Mouse (Mus musculus): ENCODE results near the gene Mad2l1bp. TPM values are rescaled to one million over a fixed set of nuclear protein-coding genes. Genes with fewer than 3 reads are reported as not detected.

Gene Mad2l1bp
- polyA plus RNA-seq, 1 experiment, result 26.8 TPM

- H3K27me3 ChIP-seq (ENCODE audit: control insufficient read depth, insufficient read depth, insufficient read length), result no peaks in the 10 kb centered on the region
- no peaks in the 10 kb centered on the region for H3K36me3 ChIP-seq (ENCODE audit: control insufficient read depth, insufficient read depth)
- peaks cover 28% of the 10 kb centered on the region for H3K79me2 ChIP-seq (ENCODE audit: control insufficient read depth, insufficient read depth)
- TF ChIP-seq POLR2AphosphoS2 (IDR thresholded peaks at IDR 0.05; ENCODE audit: insufficient read length, low read depth) (no peak), REST (IDR thresholded peaks at IDR 0.05; ENCODE audit: insufficient read depth, insufficient read length) (no peak), MYOG (IDR thresholded peaks at IDR 0.05; ENCODE audit: control insufficient read depth in 1 of 3, insufficient read depth in 1 of 3, insufficient read length in 2 of 3, low read depth in 2 of 3) (no peak), E2F4 (IDR thresholded peaks at IDR 0.05; ENCODE audit: insufficient read depth) (no peak), SRF (IDR thresholded peaks at IDR 0.05; ENCODE audit: control insufficient read depth, insufficient read length, low read depth) (no peak), MYOD1 (IDR thresholded peaks at IDR 0.05; ENCODE audit: control insufficient read depth in 1 of 3, insufficient read length in 2 of 3, low read depth in 2 of 3) (no peak)
- no peak overlapping the region for H3K4me3 ChIP-seq
- no peak overlapping the region for H3K4me2 ChIP-seq (ENCODE audit: low read depth)
- no peak overlapping the region for H3ac ChIP-seq (ENCODE audit: control insufficient read depth, insufficient read length)
These were observed 37.2 kb downstream of the Mad2l1bp start for GRCm38 (mm10) chr17:46116138-46116537.

- H3K4me2 ChIP-seq (ENCODE audit: low read depth), result no peak overlapping the region
- no peaks in the 10 kb centered on the region for H3K27me3 ChIP-seq (ENCODE audit: control insufficient read depth, insufficient read depth, insufficient read length)
- no peak overlapping the region for H3ac ChIP-seq (ENCODE audit: control insufficient read depth, insufficient read length)
- H3K36me3 ChIP-seq (ENCODE audit: control insufficient read depth, insufficient read depth), result no peaks in the 10 kb centered on the region
- no peak for TF ChIP-seq TCF12 (IDR thresholded peaks at IDR 0.05; ENCODE audit: insufficient read depth, poor library complexity, severe bottlenecking)
- no peak for TF ChIP-seq CEBPB (IDR thresholded peaks at IDR 0.05; ENCODE audit: insufficient read depth, poor library complexity, severe bottlenecking)
- TF ChIP-seq USF1 (IDR thresholded peaks at IDR 0.05; ENCODE audit: low read depth), result no peak
- TF ChIP-seq MAX (IDR thresholded peaks at IDR 0.05; ENCODE audit: low read depth), result no peak
- TF ChIP-seq REST (IDR thresholded peaks at IDR 0.05; ENCODE audit: insufficient read depth, insufficient read length), result no peak
- TF ChIP-seq MYOD1 (IDR thresholded peaks at IDR 0.05; ENCODE audit: control insufficient read depth in 1 of 3, insufficient read length in 2 of 3, low read depth in 2 of 3), result no peak
- TF ChIP-seq POLR2AphosphoS2 (IDR thresholded peaks at IDR 0.05; ENCODE audit: insufficient read length, low read depth), result no peak
- no peak for TF ChIP-seq POLR2A (IDR thresholded peaks at IDR 0.05; ENCODE audit: insufficient read length, low read depth)
- TF ChIP-seq MYOG (IDR thresholded peaks at IDR 0.05; ENCODE audit: control insufficient read depth in 1 of 3, insufficient read depth in 1 of 3, insufficient read length in 2 of 3, low read depth in 2 of 3), result no peak
- no peak for TF ChIP-seq TCF3 (IDR thresholded peaks at IDR 0.05; ENCODE audit: insufficient read length, low read depth)
- no peak overlapping the region for H3K4me3 ChIP-seq
- H3K79me2 ChIP-seq (ENCODE audit: control insufficient read depth, insufficient read depth), result peaks cover 29% of the 10 kb centered on the region
These were observed 37.9 kb downstream of the Mad2l1bp start for GRCm38 (mm10) chr17:46115489-46115888.

- no peak within 1 kb of the TSS for H3ac ChIP-seq (ENCODE audit: control insufficient read depth, insufficient read length)
- TF ChIP-seq CEBPB (IDR thresholded peaks at IDR 0.05; ENCODE audit: insufficient read depth, poor library complexity, severe bottlenecking) (no peak), POLR2AphosphoS2 (IDR thresholded peaks at IDR 0.05; ENCODE audit: insufficient read length, low read depth) (peak; percentile 86), MYOD1 (IDR thresholded peaks at IDR 0.05; ENCODE audit: control insufficient read depth in 1 of 3, insufficient read length in 2 of 3, low read depth in 2 of 3) (peak in 2 of 3 experiments; percentile 26 to 66), MAX (IDR thresholded peaks at IDR 0.05; ENCODE audit: low read depth) (peak; percentile 6), POLR2A (IDR thresholded peaks at IDR 0.05; ENCODE audit: insufficient read length, low read depth) (peak; percentile 87), MYOG (IDR thresholded peaks at IDR 0.05; ENCODE audit: control insufficient read depth in 1 of 3, insufficient read depth in 1 of 3, insufficient read length in 2 of 3, low read depth in 2 of 3) (peak in 2 of 3 experiments; percentile 43 to 61), TCF3 (IDR thresholded peaks at IDR 0.05; ENCODE audit: insufficient read length, low read depth) (no peak), USF1 (IDR thresholded peaks at IDR 0.05; ENCODE audit: low read depth) (peak; percentile 75)
- H3K4me3 ChIP-seq, result peak within 1 kb of the TSS; percentile 68
- peak within 1 kb of the TSS; percentile 86 for H3K4me2 ChIP-seq (ENCODE audit: low read depth)
- peaks cover 29% of the 10 kb centered on the region for H3K79me2 ChIP-seq (ENCODE audit: control insufficient read depth, insufficient read depth)
- no peaks in the 10 kb centered on the region for H3K36me3 ChIP-seq (ENCODE audit: control insufficient read depth, insufficient read depth)
- H3K27me3 ChIP-seq (ENCODE audit: control insufficient read depth, insufficient read depth, insufficient read length), result no peaks in the 10 kb centered on the region
These were observed 42.7 kb downstream of the Mad2l1bp start, which contains the start of gene Mrps18a for GRCm38 (mm10) chr17:46110402-46111289. TSS of gene Mrps18a (plus strand) at chr17:46110986.

- TF ChIP-seq TCF12 (IDR thresholded peaks at IDR 0.05; ENCODE audit: insufficient read depth, poor library complexity, severe bottlenecking) (no peak), E2F4 (IDR thresholded peaks at IDR 0.05; ENCODE audit: insufficient read depth) (no peak)
- Histone ChIP-seq H3K27me3 (ENCODE audit: control insufficient read depth, insufficient read depth, insufficient read length) (no peaks in the 10 kb centered on the region), H3ac (ENCODE audit: control insufficient read depth, insufficient read length) (no peak overlapping the region), H3K79me2 (ENCODE audit: control insufficient read depth, insufficient read depth) (peaks cover 21% of the 10 kb centered on the region), H3K36me3 (ENCODE audit: control insufficient read depth, insufficient read depth) (no peaks in the 10 kb centered on the region), H3K4me3 (no peak overlapping the region), H3K4me2 (ENCODE audit: low read depth) (no peak overlapping the region)
These were observed 45.1 kb downstream of the Mad2l1bp start for GRCm38 (mm10) chr17:46108286-46108685.

GRCm38 (mm10) chr17:46104487-46104886 is 48.9 kb downstream of the Mad2l1bp start:
- Histone ChIP-seq H3K4me3 (no peak overlapping the region), H3K79me2 (ENCODE audit: control insufficient read depth, insufficient read depth) (no peaks in the 10 kb centered on the region), H3ac (ENCODE audit: control insufficient read depth, insufficient read length) (no peak overlapping the region), H3K36me3 (ENCODE audit: control insufficient read depth, insufficient read depth) (no peaks in the 10 kb centered on the region), H3K4me2 (ENCODE audit: low read depth) (peak overlapping the region; percentile 26), H3K27me3 (ENCODE audit: control insufficient read depth, insufficient read depth, insufficient read length) (no peaks in the 10 kb centered on the region)
- TF ChIP-seq POLR2A (IDR thresholded peaks at IDR 0.05; ENCODE audit: insufficient read length, low read depth) (no peak), USF1 (IDR thresholded peaks at IDR 0.05; ENCODE audit: low read depth) (peak; percentile 41), MYOD1 (IDR thresholded peaks at IDR 0.05; ENCODE audit: control insufficient read depth in 1 of 3, insufficient read length in 2 of 3, low read depth in 2 of 3) (peak in 2 of 3 experiments; percentile 73 to 83), TCF3 (IDR thresholded peaks at IDR 0.05; ENCODE audit: insufficient read length, low read depth) (no peak), TCF12 (IDR thresholded peaks at IDR 0.05; ENCODE audit: insufficient read depth, poor library complexity, severe bottlenecking) (no peak), POLR2AphosphoS2 (IDR thresholded peaks at IDR 0.05; ENCODE audit: insufficient read length, low read depth) (no peak), E2F4 (IDR thresholded peaks at IDR 0.05; ENCODE audit: insufficient read depth) (no peak), MYOG (IDR thresholded peaks at IDR 0.05; ENCODE audit: control insufficient read depth in 1 of 3, insufficient read depth in 1 of 3, insufficient read length in 2 of 3, low read depth in 2 of 3) (peak in 2 of 3 experiments; percentile 85 to 91), CEBPB (IDR thresholded peaks at IDR 0.05; ENCODE audit: insufficient read depth, poor library complexity, severe bottlenecking) (no peak), REST (IDR thresholded peaks at IDR 0.05; ENCODE audit: insufficient read depth, insufficient read length) (no peak), SRF (IDR thresholded peaks at IDR 0.05; ENCODE audit: control insufficient read depth, insufficient read length, low read depth) (no peak), MAX (IDR thresholded peaks at IDR 0.05; ENCODE audit: low read depth) (no peak)
